Mouse (Mus musculus): ENCODE results near the gene Map3k4. TPM values are rescaled to one million over a fixed set of nuclear protein-coding genes. Genes with fewer than 3 reads are reported as not detected.
"Not testable (repeated sequence)": the region's sequence is repeated elsewhere in the genome, so short reads cannot be mapped to it uniquely, and the experiment has no call there.

Map3k4 gene
- polyA plus RNA-seq, 1 experiment, result 14.4 TPM

DNA sequence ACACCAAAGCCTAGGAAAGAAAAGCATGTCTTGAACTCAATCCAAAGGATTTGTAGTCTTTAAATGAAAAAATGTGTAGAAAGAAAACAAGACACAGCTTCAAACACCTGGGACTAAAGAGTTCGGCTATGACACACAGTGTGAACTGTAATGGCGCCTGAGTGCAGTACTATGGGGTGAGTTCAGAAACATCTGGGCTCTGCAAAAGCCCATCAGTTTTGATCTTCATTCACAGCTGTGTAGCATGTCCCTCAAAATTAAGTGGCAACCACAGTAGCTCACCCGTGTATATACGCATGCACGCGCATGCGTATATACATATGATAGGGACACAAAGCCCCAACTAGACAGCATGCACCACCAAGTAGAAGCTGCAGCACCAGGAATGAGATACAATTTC, 27.4 kb downstream of the Map3k4 start:
- Histone ChIP-seq H3K4me3 (replicated peaks; ENCODE audit: control insufficient read depth, low read depth, low read length) (no peak overlapping the region), H3K4me1 (ENCODE audit: control insufficient read depth, insufficient read depth, low read length) (no peaks in the 10 kb centered on the region; the same call in 1 of the 2 replicates), H3K27ac (ENCODE audit: control insufficient read depth, insufficient read depth, low read depth, low read length, poor library complexity) (no peak overlapping the region)
- 93% methylated on average over 7 of the region's 7 CpGs for WGBS
- TF ChIP-seq CTCF (IDR thresholded peaks at IDR 0.05; ENCODE audit: control insufficient read depth, insufficient read depth, low read length), result no peak
- TF ChIP-seq POLR2A (IDR thresholded peaks at IDR 0.05; ENCODE audit: borderline replicate concordance, control insufficient read depth, low read depth, low read length), result no peak

DNA sequence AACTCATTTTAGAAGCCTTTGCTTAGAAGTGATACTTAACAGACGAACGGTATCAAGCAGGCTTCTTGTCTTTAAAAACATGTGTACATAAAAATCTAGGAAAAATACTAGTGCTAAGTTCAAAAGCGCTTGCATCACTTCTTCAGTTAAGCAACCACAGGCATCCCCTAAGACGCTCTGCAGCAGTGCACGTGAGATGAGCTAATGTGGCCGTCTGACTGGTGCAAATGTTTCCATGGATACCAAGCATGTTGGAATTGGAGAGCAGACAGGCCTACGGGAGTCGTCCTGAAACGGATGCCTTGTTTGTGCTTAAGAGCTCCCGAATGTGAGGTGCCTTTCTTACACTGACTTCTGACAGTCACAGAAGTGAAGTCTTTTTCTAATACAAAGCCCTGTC, 27.9 kb downstream of the Map3k4 start:
- H3K27ac ChIP-seq (ENCODE audit: control insufficient read depth, insufficient read depth, low read depth, low read length, poor library complexity), result no peak overlapping the region
- H3K4me1 ChIP-seq (ENCODE audit: control insufficient read depth, insufficient read depth, low read length), result no peaks in the 10 kb centered on the region; the same call in 1 of the 2 replicates
- WGBS, result 69% methylated on average over 10 of the region's 10 CpGs
- TF ChIP-seq POLR2A (IDR thresholded peaks at IDR 0.05; ENCODE audit: borderline replicate concordance, control insufficient read depth, low read depth, low read length), result no peak
- no peak overlapping the region for H3K4me3 ChIP-seq (replicated peaks; ENCODE audit: control insufficient read depth, low read depth, low read length)

GRCm38 (mm10) chr17:12289836-12290235, 28.8 kb downstream of the Map3k4 start:
- not testable (repeated sequence) for H3K4me3 ChIP-seq (replicated peaks; ENCODE audit: control insufficient read depth, low read depth, low read length); H3K27ac ChIP-seq (ENCODE audit: control insufficient read depth, insufficient read depth, low read depth, low read length, poor library complexity); H3K4me1 ChIP-seq (ENCODE audit: control insufficient read depth, insufficient read depth, low read length)
- 82% methylated on average over 1 of the region's 1 CpGs for WGBS

DNA sequence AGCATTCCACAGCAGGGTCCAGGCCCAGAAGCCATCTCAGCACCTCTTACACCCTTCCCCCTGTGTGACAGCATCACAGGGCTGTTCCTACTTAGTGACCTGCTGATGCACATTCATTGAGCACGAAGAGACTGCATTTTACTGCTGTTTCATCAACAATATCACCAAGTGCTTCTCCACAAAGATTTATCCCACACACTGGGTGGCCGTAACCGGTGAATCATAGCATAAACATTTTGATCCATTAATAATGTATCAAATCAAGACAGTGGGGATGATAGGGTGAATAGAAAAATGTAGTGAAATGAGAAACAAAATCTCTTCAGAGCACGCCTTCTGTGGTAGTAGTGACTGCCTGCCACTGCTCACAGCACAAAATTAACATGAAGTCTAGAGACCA, 29.7 kb downstream of the Map3k4 start:
- 92% methylated on average over 4 of the region's 4 CpGs for WGBS
- Histone ChIP-seq H3K4me3 (replicated peaks; ENCODE audit: control insufficient read depth, low read depth, low read length) (no peak overlapping the region), H3K4me1 (ENCODE audit: control insufficient read depth, insufficient read depth, low read length) (no peaks in the 10 kb centered on the region; the same call in 1 of the 2 replicates), H3K27ac (ENCODE audit: control insufficient read depth, insufficient read depth, low read depth, low read length, poor library complexity) (no peak overlapping the region)
- TF ChIP-seq POLR2A (IDR thresholded peaks at IDR 0.05; ENCODE audit: borderline replicate concordance, control insufficient read depth, low read depth, low read length) (no peak), CTCF (IDR thresholded peaks at IDR 0.05; ENCODE audit: control insufficient read depth, insufficient read depth, low read length) (no peak)

DNA sequence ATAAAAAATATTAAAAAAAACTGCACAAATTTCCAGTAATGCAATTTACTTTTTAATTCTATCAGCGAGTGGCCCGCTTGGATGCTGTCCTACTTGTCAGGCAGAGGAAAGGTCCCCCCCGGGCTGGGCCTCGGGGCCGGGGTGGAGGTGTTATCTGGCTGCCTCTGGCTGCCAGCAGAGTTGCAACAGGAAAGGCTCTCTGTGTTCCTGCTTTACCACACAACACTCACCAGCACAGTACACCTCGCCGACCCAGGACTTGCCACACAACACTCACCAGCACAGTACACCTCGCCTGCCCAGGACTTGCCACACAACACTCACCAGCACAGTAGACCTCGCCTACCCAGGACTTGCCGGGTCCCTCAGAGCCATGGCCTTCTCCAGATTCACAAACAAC, 38.8 kb downstream of the Map3k4 start:
- H3K4me3 ChIP-seq (replicated peaks; ENCODE audit: control insufficient read depth, low read depth, low read length), result no peak overlapping the region
- 44% methylated on average over 10 of the region's 10 CpGs for WGBS
- TF ChIP-seq CTCF (IDR thresholded peaks at IDR 0.05; ENCODE audit: control insufficient read depth, insufficient read depth, low read length) (no peak), POLR2A (IDR thresholded peaks at IDR 0.05; ENCODE audit: borderline replicate concordance, control insufficient read depth, low read depth, low read length) (no peak)

GRCm38 (mm10) chr17:12278073-12278472, 40.5 kb downstream of the Map3k4 start:
- H3K4me3 ChIP-seq (replicated peaks; ENCODE audit: control insufficient read depth, low read depth, low read length), result no peak overlapping the region
- TF ChIP-seq POLR2A (IDR thresholded peaks at IDR 0.05; ENCODE audit: borderline replicate concordance, control insufficient read depth, low read depth, low read length), result no peak
- no peak for TF ChIP-seq CTCF (IDR thresholded peaks at IDR 0.05; ENCODE audit: control insufficient read depth, insufficient read depth, low read length)
- H3K4me1 ChIP-seq (ENCODE audit: control insufficient read depth, insufficient read depth, low read length), result no peaks in the 10 kb centered on the region
- H3K27ac ChIP-seq (ENCODE audit: control insufficient read depth, insufficient read depth, low read depth, low read length, poor library complexity), result no peak overlapping the region
- 90% methylated on average over 5 of the region's 5 CpGs for WGBS

More for the DNA sequence above, 38.8 kb downstream of the Map3k4 start:
- no peak overlapping the region for H3K27ac ChIP-seq (ENCODE audit: control insufficient read depth, insufficient read depth, low read depth, low read length, poor library complexity)
- no peaks in the 10 kb centered on the region for H3K4me1 ChIP-seq (ENCODE audit: control insufficient read depth, insufficient read depth, low read length)

DNA sequence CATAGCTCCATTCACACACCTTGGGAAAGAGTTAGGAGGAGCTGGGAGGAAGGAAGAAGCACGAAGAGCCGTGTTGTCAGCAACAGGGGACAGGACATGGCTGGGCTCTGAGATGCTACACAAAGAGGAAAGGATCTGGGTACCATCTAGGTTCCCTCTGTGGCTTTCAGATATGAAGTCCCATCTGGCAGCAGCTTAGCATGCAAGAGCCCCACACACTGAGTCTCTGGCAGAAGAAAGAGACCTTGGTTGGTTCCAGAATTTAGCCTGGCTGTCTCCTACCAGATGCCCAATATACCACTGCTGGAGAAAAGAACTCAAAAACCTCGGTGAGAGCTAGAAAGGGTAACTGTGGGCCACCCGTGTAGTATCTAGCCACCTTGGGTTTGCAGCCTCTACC, 41.3 kb downstream of the Map3k4 start:
- 82% methylated on average over 4 of the region's 4 CpGs for WGBS
- TF ChIP-seq CTCF (IDR thresholded peaks at IDR 0.05; ENCODE audit: control insufficient read depth, insufficient read depth, low read length) (no peak), POLR2A (IDR thresholded peaks at IDR 0.05; ENCODE audit: borderline replicate concordance, control insufficient read depth, low read depth, low read length) (no peak)
- Histone ChIP-seq H3K27ac (ENCODE audit: control insufficient read depth, insufficient read depth, low read depth, low read length, poor library complexity) (no peak overlapping the region), H3K4me3 (replicated peaks; ENCODE audit: control insufficient read depth, low read depth, low read length) (no peak overlapping the region), H3K4me1 (ENCODE audit: control insufficient read depth, insufficient read depth, low read length) (no peaks in the 10 kb centered on the region)

- 92% methylated on average over 11 of the region's 11 CpGs for WGBS
- H3K4me1 ChIP-seq (ENCODE audit: control insufficient read depth, insufficient read depth, low read length), result no peaks in the 10 kb centered on the region
- TF ChIP-seq CTCF (IDR thresholded peaks at IDR 0.05; ENCODE audit: control insufficient read depth, insufficient read depth, low read length), result no peak
- H3K27ac ChIP-seq (ENCODE audit: control insufficient read depth, insufficient read depth, low read depth, low read length, poor library complexity), result no peak overlapping the region
- H3K4me3 ChIP-seq (replicated peaks; ENCODE audit: control insufficient read depth, low read depth, low read length), result no peak overlapping the region
Measured at GRCm38 (mm10) chr17:12276496-12277200, 41.9 kb downstream of the Map3k4 start.

DNA sequence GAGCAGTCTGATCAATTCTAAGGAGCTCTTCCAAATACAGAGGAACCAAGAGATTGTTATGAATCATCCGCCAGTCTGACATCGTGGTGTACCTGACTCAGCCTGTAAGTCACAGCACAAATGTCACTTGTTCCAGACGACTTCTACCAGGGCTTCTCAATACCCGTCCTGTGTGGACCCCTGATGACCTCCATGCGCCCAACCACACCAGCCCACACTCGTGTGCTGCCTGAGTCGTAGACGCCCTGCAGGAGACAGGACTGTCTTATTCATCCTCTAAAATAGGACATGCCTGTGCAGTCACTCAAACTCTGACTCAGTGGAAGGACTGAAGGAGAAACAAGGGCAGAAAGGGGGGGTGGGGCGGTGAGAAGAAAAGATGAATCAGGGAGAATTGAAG, 42.8 kb downstream of the Map3k4 start:
- TF ChIP-seq POLR2A (IDR thresholded peaks at IDR 0.05; ENCODE audit: borderline replicate concordance, control insufficient read depth, low read depth, low read length), result no peak
- no peak for TF ChIP-seq CTCF (IDR thresholded peaks at IDR 0.05; ENCODE audit: control insufficient read depth, insufficient read depth, low read length)
- no peaks in the 10 kb centered on the region for H3K4me1 ChIP-seq (ENCODE audit: control insufficient read depth, insufficient read depth, low read length)

More for the DNA sequence above, 42.8 kb downstream of the Map3k4 start:
- H3K27ac ChIP-seq (ENCODE audit: control insufficient read depth, insufficient read depth, low read depth, low read length, poor library complexity), result no peak overlapping the region
- WGBS, result 85% methylated on average over 9 of the region's 9 CpGs
- H3K4me3 ChIP-seq (replicated peaks; ENCODE audit: control insufficient read depth, low read depth, low read length), result no peak overlapping the region
